Mouse (Mus musculus): ENCODE results near the gene Arf1. TPM values are rescaled to one million over a fixed set of nuclear protein-coding genes. Genes with fewer than 3 reads are reported as not detected.

Gene Arf1
- polyA plus RNA-seq, 1 experiment, result 301 TPM

DNA sequence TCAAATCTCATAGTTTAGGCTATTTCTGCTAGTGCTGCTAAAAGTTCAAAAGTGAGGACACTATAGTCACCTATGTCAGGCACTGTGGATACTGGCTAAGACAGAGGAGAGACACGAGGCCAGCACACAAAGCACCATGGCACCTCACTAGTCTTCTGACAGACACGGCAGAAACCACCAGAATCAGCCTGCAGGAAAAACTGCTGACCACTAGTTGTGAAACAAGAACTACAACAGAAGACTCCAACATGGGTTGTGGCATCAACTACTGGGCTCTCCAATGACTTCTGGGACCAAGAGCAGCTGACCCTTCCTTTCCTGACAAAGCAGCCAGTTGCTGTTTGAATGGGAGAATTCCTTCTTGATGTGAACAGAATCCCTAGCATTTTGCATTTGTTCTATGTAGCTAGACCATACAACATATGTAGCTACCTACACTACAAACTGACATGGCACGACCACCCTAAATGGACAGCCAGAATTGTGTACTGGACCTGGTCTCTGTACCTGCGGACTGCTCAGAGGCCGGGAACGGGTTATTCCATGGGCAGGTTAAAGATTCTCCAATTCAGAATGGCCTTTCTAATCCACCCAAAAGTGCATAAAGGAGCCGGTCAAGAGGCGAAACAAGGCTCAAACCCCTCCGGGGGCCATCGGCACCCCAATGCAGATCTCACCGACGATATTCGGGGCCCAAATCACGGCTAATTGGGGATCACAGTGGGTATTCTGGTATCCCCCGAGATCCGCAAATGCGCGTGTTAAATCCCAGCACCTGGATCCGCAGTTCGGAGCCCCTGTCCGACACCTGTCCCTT is 1.1 kb downstream of the Arf1 start:
- TF ChIP-seq CTCF (IDR thresholded peaks at IDR 0.05; ENCODE audit: low read depth, low read length) (0 out of 2 replicates have a peak, but pooled peaks have one; percentile 15), POLR2A (IDR thresholded peaks at IDR 0.05; ENCODE audit: borderline replicate concordance, low read depth, low read length) (no peak)
- peak overlapping the region; percentile 95 for H3K27ac ChIP-seq (ENCODE audit: insufficient read depth, low read depth, low read length)
- H3K4me1 ChIP-seq (ENCODE audit: control insufficient read depth, insufficient read depth, low read length), result peaks cover 44% of the 10 kb centered on the region

GRCm38 (mm10) chr11:59226251-59226650 is 1.8 kb downstream of the Arf1 start:
- TF ChIP-seq POLR2A (IDR thresholded peaks at IDR 0.05; ENCODE audit: borderline replicate concordance, low read depth, low read length) (no peak), CTCF (IDR thresholded peaks at IDR 0.05; ENCODE audit: low read depth, low read length) (no peak)

More for the DNA sequence above, 1.1 kb downstream of the Arf1 start:
- peak overlapping the region; percentile 92 for H3K4me3 ChIP-seq (ENCODE audit: insufficient read depth, low read length)

GRCm38 (mm10) chr11:59225167-59225566 is 2.9 kb downstream of the Arf1 start:
- TF ChIP-seq CTCF (IDR thresholded peaks at IDR 0.05; ENCODE audit: low read depth, low read length) (no peak), POLR2A (IDR thresholded peaks at IDR 0.05; ENCODE audit: borderline replicate concordance, low read depth, low read length) (no peak)
- Histone ChIP-seq H3K4me1 (ENCODE audit: control insufficient read depth, insufficient read depth, low read length) (peaks cover 57% of the 10 kb centered on the region), H3K4me3 (ENCODE audit: insufficient read depth, low read length) (no peak overlapping the region), H3K27ac (ENCODE audit: insufficient read depth, low read depth, low read length) (no peak overlapping the region)

More at GRCm38 (mm10) chr11:59226251-59226650, 1.8 kb downstream of the Arf1 start:
- peak overlapping the region; percentile 11 for H3K27ac ChIP-seq (ENCODE audit: insufficient read depth, low read depth, low read length)
- H3K4me3 ChIP-seq (ENCODE audit: insufficient read depth, low read length), result peak overlapping the region; percentile 92
- peaks cover 50% of the 10 kb centered on the region for H3K4me1 ChIP-seq (ENCODE audit: control insufficient read depth, insufficient read depth, low read length)

DNA sequence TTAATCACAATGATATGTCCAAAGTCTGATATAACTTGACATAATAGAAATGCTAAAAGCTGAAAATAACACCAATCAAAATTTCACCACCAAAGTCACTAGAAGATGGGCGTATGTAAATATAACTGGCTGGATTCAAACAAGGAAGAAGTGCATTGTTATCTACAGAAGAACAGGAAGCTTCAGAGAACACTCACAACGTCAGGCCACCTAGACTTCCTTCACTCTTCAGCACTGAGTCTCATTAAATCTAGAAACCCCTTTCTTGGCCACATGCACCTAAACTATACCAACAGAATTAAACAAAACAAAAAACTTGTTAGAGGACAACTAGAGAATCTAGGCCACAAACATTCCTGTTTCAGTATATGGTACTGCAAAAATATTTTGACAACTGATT is 3.6 kb downstream of the Arf1 start:
- H3K4me3 ChIP-seq (ENCODE audit: insufficient read depth, low read length), result no peak overlapping the region

GRCm38 (mm10) chr11:59224025-59224424 is 4.0 kb downstream of the Arf1 start:
- TF ChIP-seq CTCF (IDR thresholded peaks at IDR 0.05; ENCODE audit: low read depth, low read length) (no peak), POLR2A (IDR thresholded peaks at IDR 0.05; ENCODE audit: borderline replicate concordance, low read depth, low read length) (no peak)
- H3K27ac ChIP-seq (ENCODE audit: insufficient read depth, low read depth, low read length), result no peak overlapping the region

More for the DNA sequence above, 3.6 kb downstream of the Arf1 start:
- Histone ChIP-seq H3K4me1 (ENCODE audit: control insufficient read depth, insufficient read depth, low read length) (peaks cover 62% of the 10 kb centered on the region), H3K27ac (ENCODE audit: insufficient read depth, low read depth, low read length) (no peak overlapping the region)
- TF ChIP-seq POLR2A (IDR thresholded peaks at IDR 0.05; ENCODE audit: borderline replicate concordance, low read depth, low read length), result no peak
- no peak for TF ChIP-seq CTCF (IDR thresholded peaks at IDR 0.05; ENCODE audit: low read depth, low read length)

GRCm38 (mm10) chr11:59222306-59222705 is 5.8 kb downstream of the Arf1 start:
- Histone ChIP-seq H3K4me1 (ENCODE audit: control insufficient read depth, insufficient read depth, low read length) (peaks cover 76% of the 10 kb centered on the region), H3K27ac (ENCODE audit: insufficient read depth, low read depth, low read length) (no peak overlapping the region), H3K4me3 (ENCODE audit: insufficient read depth, low read length) (no peak overlapping the region)
- TF ChIP-seq CTCF (IDR thresholded peaks at IDR 0.05; ENCODE audit: low read depth, low read length) (no peak), POLR2A (IDR thresholded peaks at IDR 0.05; ENCODE audit: borderline replicate concordance, low read depth, low read length) (no peak)

More at GRCm38 (mm10) chr11:59224025-59224424, 4.0 kb downstream of the Arf1 start:
- peaks cover 62% of the 10 kb centered on the region for H3K4me1 ChIP-seq (ENCODE audit: control insufficient read depth, insufficient read depth, low read length)
- H3K4me3 ChIP-seq (ENCODE audit: insufficient read depth, low read length), result no peak overlapping the region

- TF ChIP-seq POLR2A (IDR thresholded peaks at IDR 0.05; ENCODE audit: borderline replicate concordance, low read depth, low read length) (no peak), CTCF (IDR thresholded peaks at IDR 0.05; ENCODE audit: low read depth, low read length) (no peak)
- peaks cover 82% of the 10 kb centered on the region for H3K4me1 ChIP-seq (ENCODE audit: control insufficient read depth, insufficient read depth, low read length)
- no peak overlapping the region for H3K4me3 ChIP-seq (ENCODE audit: insufficient read depth, low read length)
- H3K27ac ChIP-seq (ENCODE audit: insufficient read depth, low read depth, low read length), result peak overlapping the region; percentile 63
Measured at GRCm38 (mm10) chr11:59221604-59222003, 6.5 kb downstream of the Arf1 start.

- Histone ChIP-seq H3K4me3 (ENCODE audit: insufficient read depth, low read length) (no peak overlapping the region), H3K27ac (ENCODE audit: insufficient read depth, low read depth, low read length) (no peak overlapping the region), H3K4me1 (ENCODE audit: control insufficient read depth, insufficient read depth, low read length) (peaks cover 74% of the 10 kb centered on the region)
- 0 out of 2 replicates have a peak, but pooled peaks have one; percentile 13 for TF ChIP-seq CTCF (IDR thresholded peaks at IDR 0.05; ENCODE audit: low read depth, low read length)
- TF ChIP-seq POLR2A (IDR thresholded peaks at IDR 0.05; ENCODE audit: borderline replicate concordance, low read depth, low read length), result no peak
Measured at GRCm38 (mm10) chr11:59219064-59219463, 9.0 kb downstream of the Arf1 start.

DNA sequence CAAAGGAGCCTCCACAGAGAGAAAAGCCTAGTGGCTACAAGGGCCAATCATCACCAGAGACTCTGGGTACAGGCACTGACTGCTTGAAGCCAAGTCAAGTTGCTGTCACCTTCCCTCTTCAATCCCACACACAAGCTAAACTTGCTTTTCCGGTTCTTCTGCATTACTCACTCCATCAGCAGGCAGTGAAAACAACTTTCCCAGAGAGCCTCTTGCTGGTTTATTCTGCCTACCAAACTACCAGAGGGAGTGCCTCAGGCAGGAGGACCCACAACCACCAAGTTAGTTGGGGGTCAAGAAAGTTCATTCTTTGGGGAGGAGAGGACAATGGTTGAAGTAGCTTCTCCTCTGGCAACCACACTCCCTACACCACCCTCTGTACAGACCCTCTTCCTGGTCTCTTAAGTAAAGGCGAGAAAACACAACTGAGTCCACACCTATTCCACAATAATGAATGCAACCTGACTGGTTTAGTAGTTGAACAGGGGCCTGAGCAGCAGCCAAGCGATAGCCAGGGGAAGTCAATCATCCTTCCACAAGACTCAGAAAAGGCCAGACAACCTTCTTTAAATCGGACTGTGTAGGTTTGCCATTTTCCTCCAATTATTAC is 9.6 kb downstream of the Arf1 start:
- Histone ChIP-seq H3K4me3 (ENCODE audit: insufficient read depth, low read length) (no peak overlapping the region), H3K27ac (ENCODE audit: insufficient read depth, low read depth, low read length) (no peak overlapping the region), H3K4me1 (ENCODE audit: control insufficient read depth, insufficient read depth, low read length) (peaks cover 71% of the 10 kb centered on the region)
- TF ChIP-seq CTCF (IDR thresholded peaks at IDR 0.05; ENCODE audit: low read depth, low read length) (no peak), POLR2A (IDR thresholded peaks at IDR 0.05; ENCODE audit: borderline replicate concordance, low read depth, low read length) (no peak)

GRCm38 (mm10) chr11:59216955-59217354 is 11.1 kb downstream of the Arf1 start:
- no peak for TF ChIP-seq CTCF (IDR thresholded peaks at IDR 0.05; ENCODE audit: low read depth, low read length)
- no peak for TF ChIP-seq POLR2A (IDR thresholded peaks at IDR 0.05; ENCODE audit: borderline replicate concordance, low read depth, low read length)
- Histone ChIP-seq H3K4me3 (ENCODE audit: insufficient read depth, low read length) (no peak overlapping the region), H3K4me1 (ENCODE audit: control insufficient read depth, insufficient read depth, low read length) (peaks cover 67% of the 10 kb centered on the region), H3K27ac (ENCODE audit: insufficient read depth, low read depth, low read length) (peak overlapping the region; percentile 23)
